Comparison of ENCODE assay signal across 19 mouse cellular contexts in genomic region chr17:78387665-78388064, GRCm38 (mm10). TPM values are rescaled to one million over a fixed set of nuclear protein-coding genes. Genes with fewer than 3 reads are reported as not detected.
A peak's percentile ranks its signal among the peaks of the same experiment; 100 is the strongest.
DNase-seq lines count a peak whose midpoint lies in the region; ATAC-seq lines count a peak whose summit lies in the region.
"Had no signal": no experiment of that assay in that cellular context is flagged by ENCODE, and none has a peak within 500 bp of the region (broad histone marks: within the 10 kb centered on the region; RNA-seq: fewer than 3 reads in every experiment).

No protein-coding gene starts in this region.

- H3K27ac ChIP-seq in heart, embryonic 10.5 days = 0 out of 2 replicates have a peak overlapping the region, but pooled peaks have one; percentile 16
- H3K27ac ChIP-seq in heart, embryonic 11.5 days (ENCODE audit: low read depth, low read length) = no peak overlapping the region
- H3K27ac ChIP-seq in intestine, embryonic 15.5 days = no peak overlapping the region
- H3K27ac ChIP-seq: embryonic facial prominence, embryonic 10.5 days; hindbrain, embryonic 12.5 days; limb, embryonic 15.5 days; neural tube, embryonic 13.5 days had no signal

- H3K4me2 ChIP-seq in heart, embryonic 11.5 days = no peak overlapping the region
- no peak overlapping the region for H3K4me2 ChIP-seq in intestine, embryonic 15.5 days (replicated peaks)
- H3K4me2 ChIP-seq: hindbrain, embryonic 12.5 days; limb, embryonic 15.5 days; neural tube, embryonic 13.5 days had no signal

- no peaks in the 10 kb centered on the region for H3K9me3 ChIP-seq in heart, embryonic 10.5 days
- no peaks in the 10 kb centered on the region for H3K9me3 ChIP-seq in heart, embryonic 11.5 days (replicated peaks; ENCODE audit: control insufficient read depth, low read length)
- no peaks in the 10 kb centered on the region for H3K9me3 ChIP-seq in intestine, embryonic 15.5 days
- H3K9me3 ChIP-seq: embryonic facial prominence, embryonic 10.5 days; G1E; hindbrain, embryonic 12.5 days; limb, embryonic 15.5 days; neural tube, embryonic 13.5 days had no signal

- H3K36me3 ChIP-seq in heart, embryonic 10.5 days = peaks cover 4% of the 10 kb centered on the region; the same call in 1 of the 2 replicates
- H3K36me3 ChIP-seq in heart, embryonic 11.5 days (ENCODE audit: control insufficient read depth, insufficient read depth, low read length) = no peaks in the 10 kb centered on the region; the same call in 1 of the 2 replicates
- H3K36me3 ChIP-seq in intestine, embryonic 15.5 days = no peaks in the 10 kb centered on the region
- H3K36me3 ChIP-seq: hindbrain, embryonic 12.5 days had no signal

- WGBS in heart, embryonic 10.5 days = 61% methylated on average over 9 of the region's 9 CpGs
- 47% methylated on average over 9 of the region's 9 CpGs for WGBS in heart, embryonic 11.5 days (ENCODE audit: insufficient replicate concordance)
- WGBS in intestine, embryonic 15.5 days = 71% methylated on average over 9 of the region's 9 CpGs

- H3K4me1 ChIP-seq in heart, embryonic 10.5 days = peaks cover 7% of the 10 kb centered on the region
- H3K4me1 ChIP-seq in heart, embryonic 11.5 days (ENCODE audit: control insufficient read depth, insufficient read depth, low read length) = peaks cover 4% of the 10 kb centered on the region; the same call in 1 of the 2 replicates
- H3K4me1 ChIP-seq in intestine, embryonic 15.5 days (replicated peaks) = no peaks in the 10 kb centered on the region
- H3K4me1 ChIP-seq: hindbrain, embryonic 12.5 days; neural tube, embryonic 13.5 days had no signal

- no peak for ATAC-seq in heart, embryonic 11.5 days (replicated peaks; ENCODE audit: insufficient number of reproducible peaks, low FRiP score, low TSS enrichment)
- ATAC-seq in intestine, embryonic 15.5 days = peak; percentile 34; the same call in 1 of the 2 replicates
- ATAC-seq: forebrain, embryonic 14.5 days had no signal

- no peak overlapping the region for H3K9ac ChIP-seq in heart, embryonic 11.5 days (ENCODE audit: low read depth, low read length)
- H3K9ac ChIP-seq in intestine, embryonic 15.5 days = no peak overlapping the region
- H3K9ac ChIP-seq: hindbrain, embryonic 12.5 days; limb, embryonic 15.5 days; neural tube, embryonic 13.5 days had no signal

- DNase-seq in heart, embryonic 10.5 days (ENCODE audit: low spot score) = no peak
- peak; percentile 90 for DNase-seq in 3T3-L1 (ENCODE audit: low read depth, low spot score)
- DNase-seq in R1 (ENCODE audit: low read depth, low spot score) = peak; percentile 15
- no peak for DNase-seq in right cerebral cortex, postnatal 14 days
- DNase-seq in layer of hippocampus, postnatal 10 days (ENCODE audit: low spot score in 2 of 2) = no peak
- no peak for DNase-seq in kidney, postnatal 10 days
- DNase-seq: cerebellum, adult 11 months; cerebellum, postnatal 36 days; kidney, postnatal 4 days; thymus, postnatal 14 days had no signal

- H3K27me3 ChIP-seq in heart, embryonic 10.5 days (ENCODE audit: insufficient read depth, poor library complexity, severe bottlenecking) = no peaks in the 10 kb centered on the region
- H3K27me3 ChIP-seq in heart, embryonic 11.5 days (ENCODE audit: control insufficient read depth, insufficient read depth, low read length) = no peaks in the 10 kb centered on the region
- H3K27me3 ChIP-seq in intestine, embryonic 15.5 days (replicated peaks) = no peaks in the 10 kb centered on the region
- H3K27me3 ChIP-seq: hindbrain, embryonic 12.5 days; limb, embryonic 15.5 days; neural tube, embryonic 13.5 days had no signal

- no peak overlapping the region for H3K4me3 ChIP-seq in heart, embryonic 10.5 days
- H3K4me3 ChIP-seq in heart, embryonic 11.5 days (ENCODE audit: low read depth, low read length) = no peak overlapping the region
- no peak overlapping the region for H3K4me3 ChIP-seq in intestine, embryonic 15.5 days (replicated peaks)
- H3K4me3 ChIP-seq: embryonic facial prominence, embryonic 10.5 days; erythroblast, embryonic 14.5 days; hindbrain, embryonic 12.5 days; limb, embryonic 15.5 days; neural tube, embryonic 13.5 days had no signal

RNA-seq across cellular contexts. Expression of gene Fez2, which starts 30.3 kb away (rescaled TPM):
- 43.7 and 44.9 TPM in 2 replicates for polyA plus RNA-seq in heart, embryonic 10.5 days (2016; fragmentation: Nextera tagmentation; extraction: Ambion mirVana)
- polyA plus RNA-seq in heart, embryonic 11.5 days (2014; fragmentation: Nextera tagmentation; extraction: Ambion mirVana) = 43.5 and 55.5 TPM in 2 replicates
- 37.1 and 42.7 TPM in 2 replicates for polyA plus RNA-seq in intestine, embryonic 15.5 days (2015; fragmentation: Nextera tagmentation; extraction: Ambion mirVana)
- 10 to 100 TPM; 38.2 to 40.4 TPM for total RNA-seq in layer of hippocampus, postnatal 10 days (2021)

Comparison
In these comparisons a context has a peak if more than half of its experiments do, and no peak if none do; other contexts are left out.
1. DNase-seq: peak in 3T3-L1 (single experiment) and R1 (single experiment); none in heart, embryonic 10.5 days (single experiment), right cerebral cortex, postnatal 14 days (single experiment), layer of hippocampus, postnatal 10 days (0 of 2) and kidney, postnatal 10 days (single experiment).